Mouse (Mus musculus) midbrain, embryonic 10.5 days (tissue): ENCODE measurements around the gene Gabpb2. TPM values are rescaled to one million over a fixed set of nuclear protein-coding genes. Genes with fewer than 3 reads are reported as not detected.
A peak's percentile ranks its signal among the peaks of the same experiment; 100 is the strongest.

Experiments
- DNase-seq: peaks from one replicate; pipeline ENCODE4 v3.0.0-alpha.2; 2017; ENCODE audit warnings: low spot score
- H3K27ac ChIP-seq: fragments of 300-500 bp; sonication (generic); replicated peaks from 2 replicates; pipeline ENCODE4 v1.5.1; 2016; ENCODE audit warnings: mild to moderate bottlenecking
- H3K27me3 ChIP-seq: fragments of 300-500 bp; sonication (generic); 2 replicates; pipeline ENCODE4 v1.6.1; 2016; ENCODE audit warnings: low read depth, mild to moderate bottlenecking; ENCODE audit not compliant: poor library complexity, severe bottlenecking
- H3K36me3 ChIP-seq: fragments of 300-500 bp; sonication (generic); 2 replicates; pipeline ENCODE4 v1.6.1; 2016; ENCODE audit warnings: mild to moderate bottlenecking, moderate library complexity
- H3K4me1 ChIP-seq: fragments of 300-500 bp; sonication (generic); 2 replicates; pipeline ENCODE4 v1.6.1; 2016
- H3K4me3 ChIP-seq: fragments of 300-500 bp; sonication (generic); 2 replicates; pipeline ENCODE4 v1.5.1; 2016; ENCODE audit warnings: mild to moderate bottlenecking, moderate library complexity
- H3K9me3 ChIP-seq: fragments of 300-500 bp; sonication (generic); replicated peaks from 2 replicates; pipeline ENCODE4 v1.6.1; 2016; ENCODE audit warnings: mild to moderate bottlenecking
- WGBS: fragments of 180-500 bp; shearing (Covaris S2); methylation state at CpG from one replicate; pipeline ENCODE4 v1.1.7; 2016; 5-methylcytosine and 5-hydroxymethylcytosine counted together
- polyA plus RNA-seq: library from polyadenylated mRNA; unstranded; fragments of >200 nt; fragmentation: Nextera tagmentation; extraction: Ambion mirVana; gene quantifications from 2 replicates; pipeline ENCODE4 v1.2.1, GENCODE M21; 2016

The Gabpb2 gene
- polyA plus RNA-seq, 1 experiment from 2014 or later: 10.6 TPM

DNA sequence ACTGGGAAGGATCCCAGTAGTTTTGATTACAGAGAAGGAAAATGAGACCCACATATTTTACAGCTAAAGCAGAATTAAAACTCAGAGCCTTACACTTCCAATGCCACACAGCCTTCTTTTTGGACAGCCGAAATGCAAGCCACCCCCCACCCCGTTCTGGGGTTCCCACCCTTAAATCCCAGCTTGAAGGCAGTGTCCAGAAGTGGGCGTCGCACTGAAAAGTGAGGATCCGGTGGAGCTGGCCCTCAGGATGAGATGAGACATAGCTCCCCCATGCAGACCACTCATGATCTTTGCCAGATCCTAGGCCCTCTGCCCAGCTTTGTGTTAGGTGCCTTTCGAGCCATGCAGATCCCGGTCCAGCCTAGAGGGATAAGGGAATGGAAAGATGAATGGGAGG, 23.8 kb upstream of the Gabpb2 start, which contains the start of gene Gm128:
Gene Gm128 (minus strand): TSS at position 101 of the 400 bp plus-strand sequence.
- peak within 1 kb of the TSS; percentile 46; the same call in 1 of the 2 replicates for H3K27ac ChIP-seq
- H3K9me3 ChIP-seq: no peaks in the 10 kb centered on the region
- no peak for DNase-seq
- H3K4me1 ChIP-seq: peaks cover 13% of the 10 kb centered on the region
- WGBS: 82% methylated on average over 7 of the region's 7 CpGs
- peaks cover 33% of the 10 kb centered on the region for H3K36me3 ChIP-seq
- H3K27me3 ChIP-seq: no peaks in the 10 kb centered on the region
- peak within 1 kb of the TSS; percentile 21 for H3K4me3 ChIP-seq

- Histone ChIP-seq H3K4me3 (peak overlapping the region; percentile 21), H3K9me3 (no peaks in the 10 kb centered on the region), H3K27me3 (no peaks in the 10 kb centered on the region), H3K36me3 (peaks cover 38% of the 10 kb centered on the region), H3K4me1 (peaks cover 13% of the 10 kb centered on the region), H3K27ac (peak overlapping the region; percentile 46; the same call in 1 of the 2 replicates)
- no peak for DNase-seq
- WGBS: 37% methylated on average over 17 of the region's 17 CpGs
These were observed 23.2 kb upstream of the Gabpb2 start for GRCm38 (mm10) chr3:95240900-95241299.

DNA sequence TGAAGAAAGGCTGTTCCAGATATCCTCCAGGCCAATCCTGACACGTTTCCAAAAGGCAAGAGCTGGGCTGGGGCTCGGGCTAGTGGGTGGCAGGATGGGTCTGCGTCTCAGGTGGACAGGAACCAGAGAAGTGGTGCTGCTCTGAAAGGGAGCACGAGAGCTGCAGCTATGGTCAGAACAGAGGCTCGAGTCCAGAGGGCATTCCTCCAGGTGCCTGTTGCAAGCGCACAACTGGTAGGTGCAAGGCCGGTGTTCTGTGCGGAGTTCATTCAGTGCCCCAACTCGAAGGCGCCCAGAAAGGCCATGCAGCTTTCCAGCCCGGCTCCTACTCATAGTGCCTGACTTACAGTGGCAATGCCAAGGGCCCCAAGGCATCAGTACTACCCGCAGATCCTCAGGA, 22.3 kb upstream of the Gabpb2 start:
- 90% methylated on average over 12 of the region's 12 CpGs for WGBS
- H3K27me3 ChIP-seq: no peaks in the 10 kb centered on the region
- H3K4me1 ChIP-seq: peaks cover 16% of the 10 kb centered on the region

GRCm38 (mm10) chr3:95239022-95239421, 21.3 kb upstream of the Gabpb2 start:
- peaks cover 51% of the 10 kb centered on the region for H3K36me3 ChIP-seq
- WGBS: 92% methylated on average over 6 of the region's 6 CpGs

More for the DNA sequence above, 22.3 kb upstream of the Gabpb2 start:
- Histone ChIP-seq H3K9me3 (no peaks in the 10 kb centered on the region), H3K4me3 (no peak overlapping the region), H3K27ac (no peak overlapping the region), H3K36me3 (peaks cover 42% of the 10 kb centered on the region)
- DNase-seq: no peak

GRCm38 (mm10) chr3:95237541-95238099, 19.9 kb upstream of the Gabpb2 start:
- H3K36me3 ChIP-seq: peaks cover 65% of the 10 kb centered on the region
- no peaks in the 10 kb centered on the region for H3K27me3 ChIP-seq
- H3K9me3 ChIP-seq: no peaks in the 10 kb centered on the region
- no peak for DNase-seq
- WGBS: 91% methylated on average over 8 of the region's 8 CpGs
- peaks cover 16% of the 10 kb centered on the region for H3K4me1 ChIP-seq
- H3K4me3 ChIP-seq: no peak overlapping the region
- H3K27ac ChIP-seq: no peak overlapping the region

More at GRCm38 (mm10) chr3:95239022-95239421, 21.3 kb upstream of the Gabpb2 start:
- Histone ChIP-seq H3K27ac (no peak overlapping the region), H3K4me3 (no peak overlapping the region), H3K4me1 (peaks cover 16% of the 10 kb centered on the region), H3K27me3 (no peaks in the 10 kb centered on the region), H3K9me3 (no peaks in the 10 kb centered on the region)
- DNase-seq: no peak

GRCm38 (mm10) chr3:95235386-95236301, 17.9 kb upstream of the Gabpb2 start:
- WGBS: 81% methylated on average over 23 of the region's 23 CpGs
- H3K36me3 ChIP-seq: peaks cover 82% of the 10 kb centered on the region
- H3K4me3 ChIP-seq: no peak overlapping the region

GRCm38 (mm10) chr3:95233303-95233980, 15.7 kb upstream of the Gabpb2 start:
- peaks cover 75% of the 10 kb centered on the region for H3K36me3 ChIP-seq
- no peak overlapping the region for H3K27ac ChIP-seq
- no peak for DNase-seq
- H3K27me3 ChIP-seq: no peaks in the 10 kb centered on the region
- no peaks in the 10 kb centered on the region for H3K9me3 ChIP-seq
- H3K4me3 ChIP-seq: no peak overlapping the region
- 93% methylated on average over 16 of the region's 16 CpGs for WGBS
- H3K4me1 ChIP-seq: peaks cover 37% of the 10 kb centered on the region

More at GRCm38 (mm10) chr3:95235386-95236301, 17.9 kb upstream of the Gabpb2 start:
- DNase-seq: no peak
- H3K27ac ChIP-seq: no peak overlapping the region
- no peaks in the 10 kb centered on the region for H3K9me3 ChIP-seq
- peaks cover 19% of the 10 kb centered on the region for H3K4me1 ChIP-seq
- no peaks in the 10 kb centered on the region for H3K27me3 ChIP-seq

GRCm38 (mm10) chr3:95232771-95233170, 15.1 kb upstream of the Gabpb2 start:
- Histone ChIP-seq H3K4me3 (no peak overlapping the region), H3K36me3 (peaks cover 69% of the 10 kb centered on the region), H3K27me3 (no peaks in the 10 kb centered on the region), H3K9me3 (no peaks in the 10 kb centered on the region), H3K4me1 (peaks cover 37% of the 10 kb centered on the region), H3K27ac (no peak overlapping the region)
- 91% methylated on average over 7 of the region's 7 CpGs for WGBS
- DNase-seq: no peak

GRCm38 (mm10) chr3:95231298-95232221, 13.8 kb upstream of the Gabpb2 start, which contains the start of gene Mllt11:
Gene Mllt11, minus strand, starts transcription at chr3:95232171.
- Histone ChIP-seq H3K4me3 (peak within 1 kb of the TSS; percentile 97), H3K27ac (peak within 1 kb of the TSS; percentile 98), H3K36me3 (peaks cover 57% of the 10 kb centered on the region), H3K9me3 (no peaks in the 10 kb centered on the region), H3K27me3 (no peaks in the 10 kb centered on the region), H3K4me1 (peaks cover 46% of the 10 kb centered on the region)
- 82% methylated on average over 13 of the region's 13 CpGs for WGBS
- DNase-seq: no peak

- H3K9me3 ChIP-seq: no peaks in the 10 kb centered on the region
- peak overlapping the region; percentile 98 for H3K27ac ChIP-seq
- peaks cover 54% of the 10 kb centered on the region for H3K4me1 ChIP-seq
- peaks cover 52% of the 10 kb centered on the region for H3K36me3 ChIP-seq
- no peaks in the 10 kb centered on the region for H3K27me3 ChIP-seq
- 45% methylated on average over 8 of the region's 8 CpGs for WGBS
- peak; percentile 51 for DNase-seq
- H3K4me3 ChIP-seq: peak overlapping the region; percentile 97
These were observed 13.0 kb upstream of the Gabpb2 start for GRCm38 (mm10) chr3:95230495-95231297.

GRCm38 (mm10) chr3:95229781-95230494, 12.2 kb upstream of the Gabpb2 start:
- Histone ChIP-seq H3K27ac (peak overlapping the region; percentile 98), H3K4me3 (peak overlapping the region; percentile 97), H3K36me3 (peaks cover 52% of the 10 kb centered on the region), H3K4me1 (peaks cover 55% of the 10 kb centered on the region), H3K9me3 (no peaks in the 10 kb centered on the region), H3K27me3 (no peaks in the 10 kb centered on the region)
- peak; percentile 64 for DNase-seq
- 3% methylated on average over 13 of the region's 13 CpGs for WGBS
